Mouse (Mus musculus): Measurements from ENCODE around the gene Ddt. TPM values are rescaled to one million over a fixed set of nuclear protein-coding genes. Genes with fewer than 3 reads are reported as not detected.
"Not testable (repeated sequence)": the region's sequence is repeated elsewhere in the genome, so short reads cannot be mapped to it uniquely, and the experiment has no call there.

Ddt gene
- polyA plus RNA-seq, 1 experiment from 2014 or later: 75.9 TPM

- Histone ChIP-seq H3K9me3 (ENCODE audit: control insufficient read depth, low read length) (no peaks in the 10 kb centered on the region), H3K4me3 (replicated peaks; ENCODE audit: low read depth, low read length) (no peak overlapping the region), H3K27me3 (ENCODE audit: control insufficient read depth, insufficient read depth, low read length) (peaks cover 29% of the 10 kb centered on the region), H3K27ac (replicated peaks; ENCODE audit: low read depth, low read length) (no peak overlapping the region), H3K4me1 (ENCODE audit: control insufficient read depth, insufficient read depth, low read length) (peaks cover 5% of the 10 kb centered on the region), H3K4me2 (ENCODE audit: low read length) (no peak overlapping the region), H3K36me3 (ENCODE audit: control insufficient read depth, insufficient read depth, low read length) (no peaks in the 10 kb centered on the region), H3K9ac (replicated peaks; ENCODE audit: low read length) (no peak overlapping the region)
- DNase-seq (no peak), ATAC-seq (ENCODE audit: low FRiP score, low TSS enrichment) (no peak)
- 85% methylated on average over 2 of the region's 2 CpGs for WGBS
Measured at GRCm38 (mm10) chr10:75777885-75778284, 4.7 kb upstream of the Ddt start.

DNA sequence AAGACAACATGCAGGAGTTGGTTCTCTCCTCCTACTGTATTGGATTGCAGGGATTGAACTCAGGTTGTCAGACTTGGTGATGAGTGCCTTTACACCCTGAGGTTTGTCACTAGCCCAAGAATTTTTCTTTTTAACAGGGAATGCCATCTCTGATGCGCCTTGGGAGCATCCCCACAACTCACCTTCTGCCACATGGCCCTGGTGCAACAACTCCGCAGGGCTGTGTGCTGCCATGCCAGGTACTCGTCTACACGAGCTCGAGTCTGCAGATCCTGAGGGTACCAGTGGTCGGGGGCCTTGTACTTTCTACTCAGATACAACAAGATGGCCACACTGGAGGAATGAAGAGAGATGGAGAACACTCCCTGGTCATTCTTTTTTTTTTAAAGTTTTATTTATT is 3.3 kb upstream of the Ddt start:
- WGBS: 90% methylated on average over 6 of the region's 6 CpGs
- Histone ChIP-seq H3K27ac (replicated peaks; ENCODE audit: low read depth, low read length) (no peak overlapping the region), H3K4me1 (ENCODE audit: control insufficient read depth, insufficient read depth, low read length) (peaks cover 12% of the 10 kb centered on the region), H3K36me3 (ENCODE audit: control insufficient read depth, insufficient read depth, low read length) (no peaks in the 10 kb centered on the region), H3K9me3 (ENCODE audit: control insufficient read depth, low read length) (no peaks in the 10 kb centered on the region), H3K27me3 (ENCODE audit: control insufficient read depth, insufficient read depth, low read length) (peaks cover 27% of the 10 kb centered on the region), H3K4me3 (replicated peaks; ENCODE audit: low read depth, low read length) (no peak overlapping the region), H3K9ac (replicated peaks; ENCODE audit: low read length) (no peak overlapping the region), H3K4me2 (ENCODE audit: low read length) (no peak overlapping the region)
- ATAC-seq (ENCODE audit: low FRiP score, low TSS enrichment): no peak
- DNase-seq: no peak

DNA sequence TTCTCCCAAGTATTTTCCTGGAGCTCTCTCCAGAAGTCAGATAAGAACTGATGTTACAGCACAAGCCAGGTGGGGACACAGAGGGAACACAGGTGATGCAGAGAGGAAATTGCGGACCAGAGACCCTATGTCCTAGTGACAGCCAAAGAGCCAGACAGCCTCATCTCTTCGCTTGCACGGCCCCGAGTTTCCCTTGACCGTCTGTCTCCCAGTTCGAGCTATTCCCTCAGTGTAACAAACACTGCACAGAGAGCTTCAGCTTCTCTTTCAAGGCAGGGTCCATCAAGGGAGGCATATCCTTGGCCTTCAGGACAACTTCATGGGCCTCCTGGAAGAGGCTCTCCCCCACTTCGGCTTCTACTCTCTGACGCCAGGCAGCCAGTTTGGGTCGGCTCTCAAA is 1.4 kb upstream of the Ddt start:
- H3K4me3 ChIP-seq (replicated peaks; ENCODE audit: low read depth, low read length): no peak overlapping the region
- no peaks in the 10 kb centered on the region for H3K36me3 ChIP-seq (ENCODE audit: control insufficient read depth, insufficient read depth, low read length)
- no peaks in the 10 kb centered on the region for H3K9me3 ChIP-seq (ENCODE audit: control insufficient read depth, low read length)
- 0 out of 2 replicates have a peak, but pooled peaks cover 7% of the 10 kb centered on the region for H3K4me1 ChIP-seq (ENCODE audit: control insufficient read depth, insufficient read depth, low read length)
- DNase-seq (no peak), ATAC-seq (ENCODE audit: low FRiP score, low TSS enrichment) (no peak)
- 91% methylated on average over 9 of the region's 9 CpGs for WGBS
- H3K9ac ChIP-seq (replicated peaks; ENCODE audit: low read length): no peak overlapping the region
- H3K27ac ChIP-seq (replicated peaks; ENCODE audit: low read depth, low read length): no peak overlapping the region
- H3K4me2 ChIP-seq (ENCODE audit: low read length): no peak overlapping the region
- H3K27me3 ChIP-seq (ENCODE audit: control insufficient read depth, insufficient read depth, low read length): peaks cover 8% of the 10 kb centered on the region

DNA sequence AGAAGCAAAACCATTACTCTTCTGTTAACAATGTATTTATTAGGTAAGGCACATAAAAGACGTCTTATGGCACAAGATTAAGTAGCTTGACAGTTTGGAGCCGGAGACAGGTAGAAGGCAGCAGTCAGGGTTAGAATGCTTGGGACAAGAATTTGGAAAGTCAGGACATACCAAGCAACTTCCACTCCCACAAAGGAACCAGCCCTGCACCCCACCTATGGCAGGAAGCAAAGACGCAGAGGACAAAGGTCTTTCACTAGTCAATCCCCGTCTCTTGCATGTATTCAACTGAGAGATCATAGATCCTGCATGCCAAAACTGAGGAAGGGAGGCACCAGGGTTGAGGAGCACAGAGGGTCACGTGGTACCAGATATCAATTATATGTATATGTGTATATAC is 888 bp upstream of the Ddt start:
- Histone ChIP-seq H3K9ac (replicated peaks; ENCODE audit: low read length) (no peak overlapping the region), H3K27ac (replicated peaks; ENCODE audit: low read depth, low read length) (no peak overlapping the region), H3K4me3 (replicated peaks; ENCODE audit: low read depth, low read length) (no peak overlapping the region), H3K4me1 (ENCODE audit: control insufficient read depth, insufficient read depth, low read length) (0 out of 2 replicates have a peak, but pooled peaks cover 7% of the 10 kb centered on the region), H3K9me3 (ENCODE audit: control insufficient read depth, low read length) (no peaks in the 10 kb centered on the region), H3K4me2 (ENCODE audit: low read length) (no peak overlapping the region), H3K36me3 (ENCODE audit: control insufficient read depth, insufficient read depth, low read length) (no peaks in the 10 kb centered on the region), H3K27me3 (ENCODE audit: control insufficient read depth, insufficient read depth, low read length) (peaks cover 3% of the 10 kb centered on the region; the same call in 1 of the 2 replicates)
- ATAC-seq (ENCODE audit: low FRiP score, low TSS enrichment) (no peak), DNase-seq (no peak)
- WGBS: 89% methylated on average over 5 of the region's 5 CpGs

GRCm38 (mm10) chr10:75767756-75768155 is 5.5 kb downstream of the Ddt start:
- H3K4me3 ChIP-seq (replicated peaks; ENCODE audit: low read depth, low read length); H3K27me3 ChIP-seq (ENCODE audit: control insufficient read depth, insufficient read depth, low read length); DNase-seq; H3K27ac ChIP-seq (replicated peaks; ENCODE audit: low read depth, low read length); ATAC-seq (ENCODE audit: low FRiP score, low TSS enrichment); H3K9ac ChIP-seq (replicated peaks; ENCODE audit: low read length); H3K4me2 ChIP-seq (ENCODE audit: low read length); H3K36me3 ChIP-seq (ENCODE audit: control insufficient read depth, insufficient read depth, low read length); H3K9me3 ChIP-seq (ENCODE audit: control insufficient read depth, low read length): not testable (repeated sequence)
- WGBS: 31% methylated on average over 5 of the region's 5 CpGs
- H3K4me1 ChIP-seq (ENCODE audit: control insufficient read depth, insufficient read depth, low read length): peaks cover 10% of the 10 kb centered on the region; the same call in 1 of the 2 replicates

- no peaks in the 10 kb centered on the region for H3K9me3 ChIP-seq (ENCODE audit: control insufficient read depth, low read length)
- 85% methylated on average over 6 of the region's 6 CpGs for WGBS
- H3K4me2 ChIP-seq (ENCODE audit: low read length): no peak overlapping the region
- no peak overlapping the region for H3K4me3 ChIP-seq (replicated peaks; ENCODE audit: low read depth, low read length)
- DNase-seq (no peak), ATAC-seq (ENCODE audit: low FRiP score, low TSS enrichment) (no peak)
- H3K9ac ChIP-seq (replicated peaks; ENCODE audit: low read length): no peak overlapping the region
- no peaks in the 10 kb centered on the region for H3K36me3 ChIP-seq (ENCODE audit: control insufficient read depth, insufficient read depth, low read length)
- peaks cover 10% of the 10 kb centered on the region for H3K4me1 ChIP-seq (ENCODE audit: control insufficient read depth, insufficient read depth, low read length)
- no peak overlapping the region for H3K27ac ChIP-seq (replicated peaks; ENCODE audit: low read depth, low read length)
- H3K27me3 ChIP-seq (ENCODE audit: control insufficient read depth, insufficient read depth, low read length): no peaks in the 10 kb centered on the region
Measured at GRCm38 (mm10) chr10:75766856-75767255, 6.4 kb downstream of the Ddt start.

DNA sequence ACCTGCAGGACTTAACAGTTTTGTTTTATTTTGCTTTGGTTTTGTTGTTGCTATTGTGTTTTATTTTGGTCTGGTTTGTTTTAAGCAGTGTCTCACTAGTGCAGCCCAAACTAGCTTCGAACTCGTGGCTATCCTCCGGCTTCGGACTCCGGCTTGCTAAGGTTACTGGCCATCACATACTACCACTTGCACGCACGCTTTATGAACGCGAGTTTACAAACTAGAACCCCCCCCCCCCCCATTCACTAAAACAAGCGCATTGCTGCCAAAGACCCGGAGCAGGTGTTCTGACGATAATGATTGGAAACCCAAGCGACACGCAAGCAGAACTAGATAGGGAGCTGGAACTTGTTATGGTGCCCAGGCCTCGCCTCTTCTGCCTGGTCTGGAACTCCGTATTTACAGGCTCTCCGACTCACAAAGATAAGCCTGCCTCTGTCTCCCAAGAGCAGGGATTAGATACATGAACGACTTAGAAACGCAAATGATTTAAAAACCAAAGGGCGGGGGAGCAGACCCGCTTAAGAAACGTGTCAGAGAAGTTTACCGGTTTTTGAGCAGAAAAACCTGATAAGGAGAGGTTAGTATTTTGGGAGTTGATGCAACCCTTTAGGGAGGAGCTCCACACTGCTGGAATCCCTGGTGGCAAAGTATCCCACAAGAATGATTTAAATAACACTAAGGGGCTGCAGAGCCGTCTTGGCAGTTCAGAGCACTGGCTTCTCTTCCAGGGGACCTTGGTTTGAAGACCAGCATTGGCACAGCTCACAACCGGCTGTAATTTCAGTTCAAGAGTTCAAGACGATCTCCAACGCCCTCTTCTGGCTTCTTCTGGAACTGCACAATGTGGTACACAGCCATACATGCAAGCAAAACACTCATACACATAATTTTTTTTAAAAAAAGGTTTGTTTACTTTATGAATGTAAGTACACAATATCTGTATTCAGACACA is 8.4 kb downstream of the Ddt start:
- under 1% methylated on average over 27 of the region's 27 CpGs for WGBS
- peak overlapping the region; percentile 81; the same call in 1 of the 2 replicates for H3K9ac ChIP-seq (replicated peaks; ENCODE audit: low read length)
- peak; percentile 35 for ATAC-seq (ENCODE audit: low FRiP score, low TSS enrichment)
- no peaks in the 10 kb centered on the region for H3K9me3 ChIP-seq (ENCODE audit: control insufficient read depth, low read length)
- H3K4me2 ChIP-seq (ENCODE audit: low read length): peak overlapping the region; percentile 87
- no peaks in the 10 kb centered on the region for H3K36me3 ChIP-seq (ENCODE audit: control insufficient read depth, insufficient read depth, low read length)
- H3K27me3 ChIP-seq (ENCODE audit: control insufficient read depth, insufficient read depth, low read length): no peaks in the 10 kb centered on the region
- peaks cover 10% of the 10 kb centered on the region for H3K4me1 ChIP-seq (ENCODE audit: control insufficient read depth, insufficient read depth, low read length)
- peak; percentile 85 for DNase-seq
- peak overlapping the region; percentile 72 for H3K27ac ChIP-seq (replicated peaks; ENCODE audit: low read depth, low read length)
- peak overlapping the region; percentile 86 for H3K4me3 ChIP-seq (replicated peaks; ENCODE audit: low read depth, low read length)

DNA sequence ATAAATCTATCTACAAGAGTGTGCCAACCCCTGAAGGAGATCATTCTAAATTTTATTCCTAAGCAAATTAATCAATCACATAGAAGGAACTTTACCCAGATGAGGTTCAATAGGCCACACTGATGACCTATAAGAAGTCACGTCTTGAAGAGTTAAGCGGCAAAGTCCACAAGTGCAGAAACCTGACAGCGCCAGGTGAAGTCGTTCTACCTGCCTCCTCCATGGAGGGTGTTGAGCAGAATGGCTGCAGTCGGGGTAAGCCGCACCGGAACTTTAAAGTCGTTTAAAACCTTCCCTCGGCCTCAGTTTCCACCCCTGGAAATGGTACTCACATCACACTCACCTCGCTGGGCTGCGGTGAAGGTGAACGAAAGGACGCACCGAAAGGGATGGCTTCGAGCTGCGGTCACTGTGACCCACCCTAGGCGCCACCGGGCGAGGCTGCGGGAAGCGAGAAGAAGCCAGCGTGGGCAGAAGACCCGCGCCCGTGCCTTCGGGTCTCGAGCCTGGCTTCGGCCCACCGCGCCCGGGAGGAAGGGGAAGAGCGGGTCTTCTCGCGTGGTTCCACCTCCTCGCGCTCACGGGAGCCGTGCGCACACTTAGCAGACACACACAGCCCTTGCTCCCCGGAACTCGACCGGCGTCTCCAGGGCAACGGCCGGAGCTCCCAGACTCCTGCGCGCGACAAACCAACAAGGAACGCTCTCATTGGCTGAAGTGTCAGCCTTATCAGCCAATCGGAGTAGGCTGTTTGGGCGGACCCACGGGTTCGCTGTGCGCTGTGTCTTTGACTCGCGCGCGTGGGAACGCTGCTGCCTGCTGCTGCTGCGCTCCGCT is 9.3 kb downstream of the Ddt start, which contains the start of gene Cabin1:
Cabin1 (minus strand) TSS at position 660 of the 837 bp plus-strand sequence.
- Histone ChIP-seq H3K36me3 (ENCODE audit: control insufficient read depth, insufficient read depth, low read length) (no peaks in the 10 kb centered on the region), H3K27ac (replicated peaks; ENCODE audit: low read depth, low read length) (peak within 1 kb of the TSS; percentile 72), H3K9me3 (ENCODE audit: control insufficient read depth, low read length) (no peaks in the 10 kb centered on the region), H3K4me1 (ENCODE audit: control insufficient read depth, insufficient read depth, low read length) (peaks cover 10% of the 10 kb centered on the region), H3K9ac (replicated peaks; ENCODE audit: low read length) (peak within 1 kb of the TSS; percentile 81), H3K4me3 (replicated peaks; ENCODE audit: low read depth, low read length) (peak within 1 kb of the TSS; percentile 86), H3K27me3 (ENCODE audit: control insufficient read depth, insufficient read depth, low read length) (no peaks in the 10 kb centered on the region), H3K4me2 (ENCODE audit: low read length) (peak within 1 kb of the TSS; percentile 87)
- under 1% methylated on average over 59 of the region's 61 CpGs for WGBS
- DNase-seq (peak; percentile 99), ATAC-seq (ENCODE audit: low FRiP score, low TSS enrichment) (peak; percentile 97)

All from midbrain, embryonic 14.5 days (tissue).